Mouse (Mus musculus): ENCODE data around the gene N4bp2l1. TPM values are rescaled to one million over a fixed set of nuclear protein-coding genes. Genes with fewer than 3 reads are reported as not detected.

The N4bp2l1 gene
- total RNA-seq, 1 experiment, result 0.80 TPM

- TF ChIP-seq MAFK (IDR thresholded peaks at IDR 0.05; ENCODE audit: insufficient read depth, low read depth, low read length) (no peak), ZC3H11A (IDR thresholded peaks at IDR 0.05; ENCODE audit: borderline replicate concordance, low read depth, low read length) (no peak), HCFC1 (IDR thresholded peaks at IDR 0.05; ENCODE audit: borderline replicate concordance, insufficient read depth, low read length) (no peak), ZNF384 (IDR thresholded peaks at IDR 0.05; ENCODE audit: low read depth, low read length) (no peak), CHD2 (IDR thresholded peaks at IDR 0.05; ENCODE audit: low read depth, low read length) (no peak)
- Histone ChIP-seq H3K4me1 (ENCODE audit: control insufficient read depth in 2 of 2, insufficient read depth in 2 of 2, low read length in 2 of 2, poor library complexity in 1 of 2) (peaks cover 0 to 8% of the 10 kb centered on the region in 2 experiments; a peak in 1 of 4 replicates), H3K36me3 (ENCODE audit: control insufficient read depth, insufficient read depth, low read length, poor library complexity, severe bottlenecking) (no peaks in the 10 kb centered on the region), H3K9ac (ENCODE audit: insufficient read depth, low read depth, low read length, poor library complexity, severe bottlenecking) (no peak overlapping the region), H3K27ac (ENCODE audit: insufficient read depth, low read depth, low read length, poor library complexity, severe bottlenecking) (no peak overlapping the region), H3K9me3 (ENCODE audit: control insufficient read depth, insufficient read depth, low read depth, low read length) (no peaks in the 10 kb centered on the region), H3K4me3 (ENCODE audit: insufficient read depth in 1 of 2, low read depth in 1 of 2, low read length in 2 of 2, poor library complexity in 1 of 2, severe bottlenecking in 1 of 2) (no peak overlapping the region)
- DNase-seq (ENCODE audit: low read depth, low spot score), result no peak
- in situ Hi-C loops (cut with MboI; ENCODE audit: low sequenced_read_pairs in 2 of 2, unreplicated experiment in 2 of 2), result no loop called here
Measured at GRCm38 (mm10) chr5:150601441-150602230, 4.6 kb upstream of the N4bp2l1 start.

GRCm38 (mm10) chr5:150600554-150601440 lies 3.8 kb upstream of the N4bp2l1 start:
- H3K9me3 ChIP-seq (ENCODE audit: control insufficient read depth, insufficient read depth, low read depth, low read length), result no peaks in the 10 kb centered on the region
- DNase-seq (ENCODE audit: low read depth, low spot score), result no peak
- in situ Hi-C loops (cut with MboI; ENCODE audit: low sequenced_read_pairs in 2 of 2, unreplicated experiment in 2 of 2), result no loop called here
- TF ChIP-seq ZC3H11A (IDR thresholded peaks at IDR 0.05; ENCODE audit: borderline replicate concordance, low read depth, low read length) (no peak), CHD2 (IDR thresholded peaks at IDR 0.05; ENCODE audit: low read depth, low read length) (no peak), MAFK (IDR thresholded peaks at IDR 0.05; ENCODE audit: insufficient read depth, low read depth, low read length) (no peak), ZNF384 (IDR thresholded peaks at IDR 0.05; ENCODE audit: low read depth, low read length) (no peak), HCFC1 (IDR thresholded peaks at IDR 0.05; ENCODE audit: borderline replicate concordance, insufficient read depth, low read length) (no peak)
- H3K27ac ChIP-seq (ENCODE audit: insufficient read depth, low read depth, low read length, poor library complexity, severe bottlenecking), result no peak overlapping the region
- no peak overlapping the region for H3K9ac ChIP-seq (ENCODE audit: insufficient read depth, low read depth, low read length, poor library complexity, severe bottlenecking)
- no peaks in the 10 kb centered on the region for H3K36me3 ChIP-seq (ENCODE audit: control insufficient read depth, insufficient read depth, low read length, poor library complexity, severe bottlenecking)
- H3K4me1 ChIP-seq (ENCODE audit: control insufficient read depth in 2 of 2, insufficient read depth in 2 of 2, low read length in 2 of 2, poor library complexity in 1 of 2), result peaks cover 0 to 8% of the 10 kb centered on the region in 2 experiments; a peak in 1 of 4 replicates
- no peak overlapping the region for H3K4me3 ChIP-seq (ENCODE audit: insufficient read depth in 1 of 2, low read depth in 1 of 2, low read length in 2 of 2, poor library complexity in 1 of 2, severe bottlenecking in 1 of 2)

- no peak for DNase-seq (ENCODE audit: low read depth, low spot score)
Measured at GRCm38 (mm10) chr5:150599301-150600294, 2.6 kb upstream of the N4bp2l1 start.

More at GRCm38 (mm10) chr5:150599301-150600294, 2.6 kb upstream of the N4bp2l1 start:
- H3K27ac ChIP-seq (ENCODE audit: insufficient read depth, low read depth, low read length, poor library complexity, severe bottlenecking), result no peak overlapping the region; the same call in 1 of the 2 replicates
- peaks cover 3 to 8% of the 10 kb centered on the region in 2 experiments; a peak in 2 of 4 replicates for H3K4me1 ChIP-seq (ENCODE audit: control insufficient read depth in 2 of 2, insufficient read depth in 2 of 2, low read length in 2 of 2, poor library complexity in 1 of 2)
- no peak overlapping the region for H3K4me3 ChIP-seq (ENCODE audit: insufficient read depth in 1 of 2, low read depth in 1 of 2, low read length in 2 of 2, poor library complexity in 1 of 2, severe bottlenecking in 1 of 2)
- no peaks in the 10 kb centered on the region for H3K36me3 ChIP-seq (ENCODE audit: control insufficient read depth, insufficient read depth, low read length, poor library complexity, severe bottlenecking)
- in situ Hi-C loops (cut with MboI; ENCODE audit: low sequenced_read_pairs in 2 of 2, unreplicated experiment in 2 of 2), result no loop called here
- no peaks in the 10 kb centered on the region for H3K9me3 ChIP-seq (ENCODE audit: control insufficient read depth, insufficient read depth, low read depth, low read length)
- TF ChIP-seq ZC3H11A (IDR thresholded peaks at IDR 0.05; ENCODE audit: borderline replicate concordance, low read depth, low read length) (no peak), ZNF384 (IDR thresholded peaks at IDR 0.05; ENCODE audit: low read depth, low read length) (no peak), HCFC1 (IDR thresholded peaks at IDR 0.05; ENCODE audit: borderline replicate concordance, insufficient read depth, low read length) (no peak), CHD2 (IDR thresholded peaks at IDR 0.05; ENCODE audit: low read depth, low read length) (no peak), MAFK (IDR thresholded peaks at IDR 0.05; ENCODE audit: insufficient read depth, low read depth, low read length) (no peak)
- no peak overlapping the region for H3K9ac ChIP-seq (ENCODE audit: insufficient read depth, low read depth, low read length, poor library complexity, severe bottlenecking)
